Mouse (Mus musculus) forebrain, postnatal 0 days (tissue): Measurements from ENCODE around the gene Gm44511. TPM values are rescaled to one million over a fixed set of nuclear protein-coding genes. Genes with fewer than 3 reads are reported as not detected.

Source experiments
- ATAC-seq: fragments of 200-750 bp; cut with Nextera tagmentation; 2 replicates; pipeline ENCODE4 v1.8.0; 2017; ENCODE audit warnings: mild to moderate bottlenecking, moderate library complexity
- DNase-seq: peaks from one replicate; pipeline ENCODE4 v3.0.0-alpha.2; 2015
- H3K27ac ChIP-seq: fragments of 300-500 bp; sonication (generic); 2 replicates; pipeline ENCODE4 v1.5.1; 2014; ENCODE audit warnings: low read depth, mild to moderate bottlenecking, antibody characterized with exemption, low read length, moderate library complexity, mixed read lengths
- H3K27me3 ChIP-seq: fragments of 300-500 bp; sonication (generic); 2 replicates; pipeline ENCODE4 v1.6.1; 2014; ENCODE audit warnings: mild to moderate bottlenecking, low read length, mixed read lengths; ENCODE audit not compliant: insufficient read depth
- H3K36me3 ChIP-seq: fragments of 300-500 bp; sonication (generic); 2 replicates; pipeline ENCODE4 v1.6.1; 2014; ENCODE audit warnings: mild to moderate bottlenecking, moderate library complexity; ENCODE audit not compliant: insufficient read depth
- H3K4me1 ChIP-seq: fragments of 300-500 bp; sonication (generic); 2 replicates; pipeline ENCODE4 v1.6.1; 2014; ENCODE audit warnings: antibody characterized with exemption; ENCODE audit not compliant: insufficient read depth
- H3K4me2 ChIP-seq: fragments of 300-500 bp; sonication (generic); 2 replicates; pipeline ENCODE4 v1.6.1; 2014; ENCODE audit warnings: low read depth, mild to moderate bottlenecking, moderate library complexity
- H3K4me3 ChIP-seq: fragments of 300-500 bp; sonication (generic); 2 replicates; pipeline ENCODE4 v1.5.1; 2014; ENCODE audit warnings: low read depth, low read length, mixed read lengths
- H3K9ac ChIP-seq: fragments of 300-500 bp; sonication (generic); 2 replicates; pipeline ENCODE4 v1.6.1; 2014; ENCODE audit warnings: mild to moderate bottlenecking
- H3K9me3 ChIP-seq: fragments of 300-500 bp; sonication (generic); 2 replicates; pipeline ENCODE4 v1.6.1; 2016; ENCODE audit warnings: low read length
- CTCF ChIP-seq: sonication (generic); IDR thresholded peaks from 2 replicates; pipeline ENCODE4 v1.5.1; 2016; ENCODE audit warnings: antibody characterized with exemption, control low read depth, low read depth
- WGBS: fragments of 180-500 bp; shearing (Covaris S2); extraction: QIAGEN DNeasy Blood & Tissue Kit; methylation state at CpG from one replicate; pipeline ENCODE4 v1.1.7; 2014; 5-methylcytosine and 5-hydroxymethylcytosine counted together
- polyA plus RNA-seq: library from polyadenylated mRNA; unstranded; fragments of >200 nt; fragmentation: Nextera tagmentation; extraction: Ambion mirVana; gene quantifications from 2 replicates; pipeline ENCODE4 v1.2.1, GENCODE M21; 2015
- total RNA-seq: library from RNA; depleted of rRNA; stranded (reverse); fragments of >200 nt; gene quantifications from 2 replicates; pipeline ENCODE4 v1.2.3, GENCODE M21; 2014; rRNA removed

The Gm44511 gene
- total and polyA plus RNA-seq, 2 experiments from 2014 or later: not detected

- Histone ChIP-seq H3K4me3 (no peak overlapping the region), H3K27me3 (no peaks in the 10 kb centered on the region), H3K27ac (no peak overlapping the region), H3K9ac (no peak overlapping the region), H3K36me3 (no peaks in the 10 kb centered on the region), H3K9me3 (no peaks in the 10 kb centered on the region), H3K4me1 (no peaks in the 10 kb centered on the region), H3K4me2 (no peak overlapping the region)
- no peak for TF ChIP-seq CTCF
- DNase-seq: no peak
- WGBS: 87% methylated on average over 7 of the region's 7 CpGs
- ATAC-seq: no peak
These were observed 88.7 kb downstream of the Gm44511 start for GRCm38 (mm10) chr6:128737445-128737844.

DNA sequence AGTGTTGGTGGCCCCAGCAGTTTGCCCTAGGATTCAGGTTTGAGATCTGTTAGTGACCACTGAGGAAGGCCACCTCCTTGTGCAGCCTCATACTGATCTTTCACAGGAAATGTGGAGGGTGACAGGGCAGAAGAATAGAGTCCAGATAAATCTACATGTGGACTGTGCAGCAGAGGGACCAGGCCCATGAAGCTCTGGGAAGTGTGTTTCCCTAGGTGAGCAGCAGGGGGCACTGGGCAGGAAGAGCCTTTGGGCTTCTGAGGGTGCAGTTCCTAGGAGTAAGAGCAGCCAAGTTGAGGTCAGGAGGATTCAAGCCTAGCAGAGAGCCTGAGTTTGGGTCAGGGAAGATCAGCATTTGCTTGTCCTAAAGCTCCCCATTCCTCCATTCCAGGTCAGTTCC is 90.0 kb downstream of the Gm44511 start:
- no peak overlapping the region for H3K27ac ChIP-seq
- ATAC-seq (no peak), DNase-seq (no peak)
- no peaks in the 10 kb centered on the region for H3K9me3 ChIP-seq
- H3K4me1 ChIP-seq: no peaks in the 10 kb centered on the region
- no peak for TF ChIP-seq CTCF
- H3K27me3 ChIP-seq: no peaks in the 10 kb centered on the region
- no peak overlapping the region for H3K4me3 ChIP-seq
- H3K9ac ChIP-seq: no peak overlapping the region
- no peaks in the 10 kb centered on the region for H3K36me3 ChIP-seq
- H3K4me2 ChIP-seq: no peak overlapping the region

DNA sequence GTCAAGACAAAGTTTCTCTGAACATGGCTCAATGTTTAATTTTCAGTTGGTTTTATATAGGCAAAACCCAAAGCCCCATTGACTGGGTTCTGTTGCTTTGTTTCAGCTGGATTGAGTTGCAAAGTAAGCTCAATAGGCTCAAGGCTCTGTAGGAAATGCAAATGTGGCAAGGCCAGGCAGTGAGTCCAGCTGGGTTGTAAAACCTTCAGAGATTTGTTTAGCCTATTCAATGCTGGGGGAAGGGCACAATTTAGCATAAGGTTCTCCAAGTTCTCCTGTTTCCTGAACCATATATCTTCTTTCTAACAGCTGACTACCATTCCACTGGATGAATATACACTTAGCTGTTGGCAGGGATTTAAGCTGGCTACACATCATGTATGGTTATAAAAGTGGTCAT is 91.2 kb downstream of the Gm44511 start:
- Histone ChIP-seq H3K27me3 (no peaks in the 10 kb centered on the region), H3K4me1 (no peaks in the 10 kb centered on the region)
- no peak for DNase-seq

DNA sequence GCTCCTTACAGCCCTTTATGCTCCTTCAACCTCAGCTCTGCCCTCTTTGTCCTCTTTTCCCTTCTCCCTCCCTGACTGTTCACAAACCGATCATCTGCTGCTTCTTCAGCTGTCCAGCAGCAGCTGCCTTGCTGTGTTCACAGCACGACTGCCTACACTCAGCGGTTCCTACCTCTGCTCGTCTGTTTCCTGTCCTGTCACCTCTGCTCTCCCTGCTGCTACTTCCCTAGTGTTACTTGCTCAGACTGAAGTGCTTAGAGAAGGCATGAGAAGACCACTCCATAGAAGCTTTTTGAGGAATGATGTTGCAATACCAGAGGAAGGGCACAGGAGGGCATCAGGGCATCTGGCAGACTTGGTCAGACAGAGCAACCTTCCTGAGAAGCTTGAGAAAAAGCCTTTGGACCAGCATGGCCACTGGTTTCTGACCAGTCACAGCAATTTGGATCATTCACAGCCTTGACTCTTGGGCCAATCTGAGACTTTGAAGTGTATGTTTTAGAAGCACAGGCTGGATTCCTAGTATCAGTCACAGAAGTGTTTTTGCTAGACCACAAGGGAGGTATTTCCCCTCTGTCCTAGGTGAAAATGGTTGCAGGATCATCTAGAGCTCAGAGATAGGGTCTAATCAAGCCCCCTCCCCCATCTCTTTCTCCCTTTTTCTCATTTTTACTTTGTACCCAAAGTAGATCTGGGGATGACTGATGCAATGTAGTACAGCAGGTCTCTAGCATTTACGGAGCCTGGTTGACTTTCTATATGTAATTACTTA is 92.0 kb downstream of the Gm44511 start:
- WGBS: 85% methylated on average over 5 of the region's 5 CpGs
- no peak for DNase-seq

More for the DNA sequence above, 91.2 kb downstream of the Gm44511 start:
- no peak for TF ChIP-seq CTCF
- no peaks in the 10 kb centered on the region for H3K9me3 ChIP-seq
- no peaks in the 10 kb centered on the region for H3K36me3 ChIP-seq
- no peak overlapping the region for H3K9ac ChIP-seq
- H3K27ac ChIP-seq: no peak overlapping the region
- no peak overlapping the region for H3K4me2 ChIP-seq
- H3K4me3 ChIP-seq: no peak overlapping the region
- no peak for ATAC-seq

DNA sequence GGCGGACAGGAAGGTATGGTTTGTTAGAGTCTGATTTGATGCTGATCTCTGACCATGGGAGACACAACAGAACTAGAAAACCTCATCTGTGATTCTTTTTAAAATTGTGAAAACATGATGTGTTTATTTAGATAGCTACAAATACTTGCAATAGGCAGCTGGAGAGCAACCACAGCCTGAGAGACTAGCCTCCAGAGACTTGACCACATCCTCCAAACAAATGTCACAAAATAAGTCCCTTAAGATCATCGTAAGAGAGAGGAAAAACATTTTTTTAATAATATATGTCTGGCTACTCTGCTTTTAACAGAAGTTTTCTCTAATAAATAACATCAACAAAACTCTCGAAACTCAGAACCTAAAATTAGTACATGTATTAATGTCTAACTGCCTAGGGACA is 94.1 kb downstream of the Gm44511 start:
- H3K4me1 ChIP-seq: no peaks in the 10 kb centered on the region
- WGBS: 81% methylated on average over 3 of the region's 3 CpGs
- no peak for ATAC-seq
- H3K36me3 ChIP-seq: no peaks in the 10 kb centered on the region
- no peak overlapping the region for H3K9ac ChIP-seq
- no peak for DNase-seq
- no peak overlapping the region for H3K4me2 ChIP-seq
- H3K27me3 ChIP-seq: no peaks in the 10 kb centered on the region
- no peak overlapping the region for H3K4me3 ChIP-seq
- no peak for TF ChIP-seq CTCF
- H3K27ac ChIP-seq: no peak overlapping the region
- no peaks in the 10 kb centered on the region for H3K9me3 ChIP-seq

More for the DNA sequence above, 92.0 kb downstream of the Gm44511 start:
- Histone ChIP-seq H3K4me2 (no peak overlapping the region), H3K27ac (no peak overlapping the region), H3K36me3 (no peaks in the 10 kb centered on the region), H3K9ac (no peak overlapping the region), H3K4me3 (no peak overlapping the region), H3K4me1 (no peaks in the 10 kb centered on the region), H3K9me3 (no peaks in the 10 kb centered on the region), H3K27me3 (no peaks in the 10 kb centered on the region)
- TF ChIP-seq CTCF: no peak
- no peak for ATAC-seq

Other genes with a start within 250 kb of the Gm44511 start
- 2.8 and 3.9 TPM in 2 replicates for gene A2ml1, start 244.7 kb downstream of the Gm44511 start, total RNA-seq
- gene A2ml1, start 244.7 kb downstream of the Gm44511 start, polyA plus RNA-seq: 10.7 and 14.2 TPM in 2 replicates
- gene Klrb1a, start 202.8 kb downstream of the Gm44511 start, total RNA-seq: not detected in 2 replicates
- gene Klrb1a, start 202.8 kb downstream of the Gm44511 start, polyA plus RNA-seq: not detected in 2 replicates
- gene Clec2h, start 163.9 kb downstream of the Gm44511 start, total RNA-seq: not detected in 2 replicates
- gene Clec2h, start 163.9 kb downstream of the Gm44511 start, polyA plus RNA-seq: not detected in 2 replicates
- gene Klrb1, start 103.3 kb downstream of the Gm44511 start, total RNA-seq: not detected in 2 replicates
- gene Klrb1, start 103.3 kb downstream of the Gm44511 start, polyA plus RNA-seq: 0.42 and 0.62 TPM in 2 replicates
- 0.08 and 0.24 TPM in 2 replicates for gene Klrb1c, start 37.1 kb downstream of the Gm44511 start, total RNA-seq
- gene Klrb1c, start 37.1 kb downstream of the Gm44511 start, polyA plus RNA-seq: 0.24 TPM in 1 of 2 replicates, not detected in the other
- gene Klrb1b, start within 50 bp of the Gm44511 start, total RNA-seq: not detected in 2 replicates
- not detected in 2 replicates for gene Klrb1b, start within 50 bp of the Gm44511 start, polyA plus RNA-seq
- not detected in 2 replicates for gene Clec2i, start 61.3 kb upstream of the Gm44511 start, total RNA-seq
- 0.11 TPM in 1 of 2 replicates, not detected in the other for gene Clec2i, start 61.3 kb upstream of the Gm44511 start, polyA plus RNA-seq
- 0.38 and 0.54 TPM in 2 replicates for gene BC035044, start 64.8 kb upstream of the Gm44511 start, total RNA-seq
- 0.36 and 0.41 TPM in 2 replicates for gene BC035044, start 64.8 kb upstream of the Gm44511 start, polyA plus RNA-seq
- gene Clec2g, start 108.1 kb upstream of the Gm44511 start, total RNA-seq: 0.08 TPM in 1 of 2 replicates, not detected in the other
- gene Clec2g, start 108.1 kb upstream of the Gm44511 start, polyA plus RNA-seq: not detected in 2 replicates
- 0.46 and 0.76 TPM in 2 replicates for gene Klrb1f, start 219.6 kb upstream of the Gm44511 start, total RNA-seq
- gene Klrb1f, start 219.6 kb upstream of the Gm44511 start, polyA plus RNA-seq: 0.28 and 0.55 TPM in 2 replicates